In the genomic region with DNA sequence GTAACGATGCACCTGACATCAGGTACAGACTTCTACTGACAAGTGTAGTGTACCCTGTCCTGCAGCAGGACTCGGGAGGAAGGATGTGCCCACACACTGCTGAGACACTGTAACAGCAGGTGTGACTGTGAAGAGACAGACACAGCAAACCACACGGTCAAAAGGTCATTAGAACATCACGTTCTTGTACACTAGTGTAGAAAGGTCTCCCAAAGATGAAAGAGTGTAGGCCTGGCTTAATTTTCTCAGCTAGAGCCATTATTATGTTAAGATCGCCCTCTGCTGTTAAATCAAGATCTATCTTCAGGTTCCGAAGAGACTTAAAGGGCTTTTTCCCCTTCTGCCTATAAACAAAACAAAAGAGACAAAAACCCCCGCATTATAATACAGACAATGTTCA, we compare ENCODE assay signal across 10 mouse cellular contexts. TPM values are rescaled to one million over a fixed set of nuclear protein-coding genes. Genes with fewer than 3 reads are reported as not detected.
DNase-seq lines count a peak whose midpoint lies in the region; ATAC-seq and TF ChIP-seq lines count a peak whose summit lies in the region.
"Had no signal": no experiment of that assay in that cellular context is flagged by ENCODE, and none has a peak within 500 bp of the region (broad histone marks: within the 10 kb centered on the region; RNA-seq: fewer than 3 reads in every experiment).

No protein-coding gene starts in this region.

- H3K9ac ChIP-seq in heart, postnatal 0 days (replicated peaks; ENCODE audit: low read depth, low read length) = no peak overlapping the region
- H3K9ac ChIP-seq in embryonic facial prominence, embryonic 14.5 days (ENCODE audit: low read depth, low read length) = no peak overlapping the region
- no peak overlapping the region for H3K9ac ChIP-seq in stomach, embryonic 16.5 days (ENCODE audit: low read length)
- no peak overlapping the region for H3K9ac ChIP-seq in heart, embryonic 12.5 days
- H3K9ac ChIP-seq: heart, embryonic 15.5 days; limb, embryonic 12.5 days had no signal

- no peak overlapping the region for H3K4me3 ChIP-seq in heart, postnatal 0 days (ENCODE audit: low read depth, low read length)
- H3K4me3 ChIP-seq in embryonic facial prominence, embryonic 14.5 days (ENCODE audit: low read depth, low read length) = no peak overlapping the region
- H3K4me3 ChIP-seq in stomach, embryonic 16.5 days (replicated peaks; ENCODE audit: low read length) = no peak overlapping the region
- no peak overlapping the region for H3K4me3 ChIP-seq in heart, embryonic 12.5 days
- H3K4me3 ChIP-seq: heart, embryonic 15.5 days; limb, embryonic 12.5 days had no signal

- peak; percentile 47; the same call in 1 of the 2 replicates for ATAC-seq in heart, postnatal 0 days (ENCODE audit: insufficient read depth, low read depth)
- ATAC-seq in embryonic facial prominence, embryonic 14.5 days (ENCODE audit: low read depth) = no peak
- peak; percentile 56; the same call in 1 of the 2 replicates for ATAC-seq in stomach, embryonic 16.5 days (ENCODE audit: insufficient read depth, low FRiP score)
- no peak for ATAC-seq in heart, embryonic 12.5 days (ENCODE audit: insufficient number of reproducible peaks, low FRiP score)

- H3K27me3 ChIP-seq in heart, postnatal 0 days (ENCODE audit: control insufficient read depth, insufficient read depth, low read length) = no peaks in the 10 kb centered on the region
- no peaks in the 10 kb centered on the region for H3K27me3 ChIP-seq in embryonic facial prominence, embryonic 14.5 days (replicated peaks; ENCODE audit: control insufficient read depth, insufficient read depth, low read length)
- H3K27me3 ChIP-seq in stomach, embryonic 16.5 days (ENCODE audit: control insufficient read depth, insufficient read depth, low read length) = no peaks in the 10 kb centered on the region
- no peaks in the 10 kb centered on the region for H3K27me3 ChIP-seq in heart, embryonic 12.5 days (replicated peaks)
- H3K27me3 ChIP-seq: heart, embryonic 15.5 days; limb, embryonic 12.5 days had no signal

- H3K27ac ChIP-seq in heart, postnatal 0 days (ENCODE audit: low read depth) = no peak overlapping the region
- H3K27ac ChIP-seq in embryonic facial prominence, embryonic 14.5 days (replicated peaks; ENCODE audit: low read depth, low read length) = no peak overlapping the region
- no peak overlapping the region for H3K27ac ChIP-seq in stomach, embryonic 16.5 days (ENCODE audit: low read length)
- no peak overlapping the region for H3K27ac ChIP-seq in heart, embryonic 12.5 days (ENCODE audit: poor library complexity, severe bottlenecking)
- H3K27ac ChIP-seq: heart, embryonic 15.5 days; limb, embryonic 12.5 days had no signal

- peaks cover 26% of the 10 kb centered on the region for H3K36me3 ChIP-seq in heart, postnatal 0 days (replicated peaks; ENCODE audit: control insufficient read depth, insufficient read depth, low read length)
- peaks cover 22% of the 10 kb centered on the region; the same call in 1 of the 2 replicates for H3K36me3 ChIP-seq in embryonic facial prominence, embryonic 14.5 days (ENCODE audit: control insufficient read depth, insufficient read depth, low read length)
- H3K36me3 ChIP-seq in stomach, embryonic 16.5 days (ENCODE audit: control insufficient read depth, insufficient read depth, low read length) = no peaks in the 10 kb centered on the region
- H3K36me3 ChIP-seq in heart, embryonic 12.5 days = peaks cover 21% of the 10 kb centered on the region

- no peak for TF ChIP-seq EP300 in heart, postnatal 0 days (IDR thresholded peaks at IDR 0.05; ENCODE audit: low read depth)

- 42% methylated on average over 7 of the region's 7 CpGs for WGBS in heart, postnatal 0 days
- 43% methylated on average over 7 of the region's 7 CpGs for WGBS in embryonic facial prominence, embryonic 14.5 days
- WGBS in stomach, embryonic 16.5 days = 36% methylated on average over 7 of the region's 7 CpGs
- 45% methylated on average over 7 of the region's 7 CpGs for WGBS in heart, embryonic 12.5 days

- H3K4me2 ChIP-seq in heart, postnatal 0 days (ENCODE audit: low read depth, low read length) = no peak overlapping the region
- H3K4me2 ChIP-seq in embryonic facial prominence, embryonic 14.5 days (ENCODE audit: low read depth, low read length) = no peak overlapping the region
- no peak overlapping the region for H3K4me2 ChIP-seq in stomach, embryonic 16.5 days (ENCODE audit: low read depth, low read length)
- H3K4me2 ChIP-seq in heart, embryonic 12.5 days = no peak overlapping the region
- H3K4me2 ChIP-seq: heart, embryonic 15.5 days; limb, embryonic 12.5 days had no signal

- DNase-seq in heart, postnatal 0 days (ENCODE audit: low spot score) = peak; percentile 25
- no peak for DNase-seq in heart, postnatal 36 days
- DNase-seq in lung, postnatal 36 days = peak; percentile 48
- no peak for DNase-seq in lung, postnatal 10 days
- DNase-seq in embryonic facial prominence, embryonic 14.5 days (ENCODE audit: low spot score) = peak; percentile 70
- DNase-seq in thymus, postnatal 4 days = no peak

- no peaks in the 10 kb centered on the region; the same call in 1 of the 2 replicates for H3K4me1 ChIP-seq in heart, postnatal 0 days (ENCODE audit: control insufficient read depth, insufficient read depth)
- no peaks in the 10 kb centered on the region for H3K4me1 ChIP-seq in embryonic facial prominence, embryonic 14.5 days (ENCODE audit: control insufficient read depth, insufficient read depth, low read length)
- no peaks in the 10 kb centered on the region for H3K4me1 ChIP-seq in stomach, embryonic 16.5 days (ENCODE audit: control insufficient read depth, insufficient read depth, low read length)
- H3K4me1 ChIP-seq in heart, embryonic 12.5 days (replicated peaks) = peaks cover 11% of the 10 kb centered on the region; the same call in 1 of the 2 replicates
- H3K4me1 ChIP-seq: limb, embryonic 12.5 days had no signal

- H3K9me3 ChIP-seq in heart, postnatal 0 days (replicated peaks; ENCODE audit: control insufficient read depth, low read length) = no peaks in the 10 kb centered on the region
- no peaks in the 10 kb centered on the region for H3K9me3 ChIP-seq in embryonic facial prominence, embryonic 14.5 days (ENCODE audit: control insufficient read depth, low read length)
- no peaks in the 10 kb centered on the region for H3K9me3 ChIP-seq in stomach, embryonic 16.5 days (replicated peaks; ENCODE audit: control insufficient read depth, low read length)
- H3K9me3 ChIP-seq in heart, embryonic 12.5 days (replicated peaks) = peaks cover under 1% of the 10 kb centered on the region; the same call in 1 of the 2 replicates
- H3K9me3 ChIP-seq: heart, embryonic 15.5 days; limb, embryonic 12.5 days had no signal

- intact Hi-C loops in heart, postnatal 36 days (cut with DNase I) = loop anchor here (1.0 kb wide), 1 partner anchor 234 kb away; no protein-coding TSS in a partner anchor

- TF ChIP-seq CTCF in heart, postnatal 0 days (IDR thresholded peaks at IDR 0.05; ENCODE audit: low read depth) = peak; percentile 39

RNA-seq across cellular contexts. Expression of gene C9orf72, which starts 33.2 kb away (rescaled TPM):
- 31.8 and 32.2 TPM in 2 replicates for total RNA-seq in heart, postnatal 0 days (2014; rRNA removed; ENCODE audit: low replicate concordance)
- 21.8 and 21.9 TPM in 2 replicates for polyA plus RNA-seq in heart, postnatal 0 days (2015; fragmentation: Nextera tagmentation; extraction: Ambion mirVana)
- total RNA-seq in heart, postnatal 36 days (2021) = 10 to 100 TPM; 20.6 to 21.2 TPM
- 14.0 and 14.3 TPM in 2 replicates for polyA plus RNA-seq in embryonic facial prominence, embryonic 14.5 days (2014; fragmentation: Nextera tagmentation; extraction: Ambion mirVana)
- 12.9 and 14.3 TPM in 2 replicates for polyA plus RNA-seq in stomach, embryonic 16.5 days (2015; fragmentation: Nextera tagmentation; extraction: Ambion mirVana)
- 17.0 and 19.1 TPM in 2 replicates for polyA plus RNA-seq in heart, embryonic 12.5 days (2016; fragmentation: Nextera tagmentation; extraction: Ambion mirVana)

RNA-seq across cellular contexts. Expression of gene Mob3b, which starts 35.4 kb away (rescaled TPM):
- total RNA-seq in heart, postnatal 0 days (2014; rRNA removed; ENCODE audit: low replicate concordance) = 0.04 and 2.0 TPM in 2 replicates
- polyA plus RNA-seq in heart, postnatal 0 days (2015; fragmentation: Nextera tagmentation; extraction: Ambion mirVana) = 1.0 and 1.2 TPM in 2 replicates
- 1 to 10 TPM; 1.1 to 1.2 TPM for total RNA-seq in heart, postnatal 36 days (2021)
- polyA plus RNA-seq in embryonic facial prominence, embryonic 14.5 days (2014; fragmentation: Nextera tagmentation; extraction: Ambion mirVana) = 6.3 and 7.2 TPM in 2 replicates
- polyA plus RNA-seq in stomach, embryonic 16.5 days (2015; fragmentation: Nextera tagmentation; extraction: Ambion mirVana) = 24.3 and 26.8 TPM in 2 replicates
- 3.5 and 3.6 TPM in 2 replicates for polyA plus RNA-seq in heart, embryonic 12.5 days (2016; fragmentation: Nextera tagmentation; extraction: Ambion mirVana)

RNA-seq across cellular contexts. Expression of gene Ifnk, which starts 40.9 kb away (rescaled TPM):
- total RNA-seq in heart, postnatal 0 days (2014; rRNA removed; ENCODE audit: low replicate concordance) = not detected in 2 replicates
- not detected in 2 replicates for polyA plus RNA-seq in heart, postnatal 0 days (2015; fragmentation: Nextera tagmentation; extraction: Ambion mirVana)
- not detected for total RNA-seq in heart, postnatal 36 days (2021)
- polyA plus RNA-seq in embryonic facial prominence, embryonic 14.5 days (2014; fragmentation: Nextera tagmentation; extraction: Ambion mirVana) = not detected in 2 replicates
- 0.30 and 0.34 TPM in 2 replicates for polyA plus RNA-seq in stomach, embryonic 16.5 days (2015; fragmentation: Nextera tagmentation; extraction: Ambion mirVana)
- not detected in 2 replicates for polyA plus RNA-seq in heart, embryonic 12.5 days (2016; fragmentation: Nextera tagmentation; extraction: Ambion mirVana)
- polyA plus RNA-seq: heart, embryonic 15.5 days had no signal

Comparison
In these comparisons a context has a peak if more than half of its experiments do, and no peak if none do; other contexts are left out.
1. ATAC-seq: peak in heart, postnatal 0 days (single experiment) and stomach, embryonic 16.5 days (single experiment); none in embryonic facial prominence, embryonic 14.5 days (single experiment) and heart, embryonic 12.5 days (single experiment).
2. DNase-seq: peak in heart, postnatal 0 days (single experiment), lung, postnatal 36 days (single experiment) and embryonic facial prominence, embryonic 14.5 days (single experiment); none in heart, postnatal 36 days (0 of 2), lung, postnatal 10 days (single experiment) and thymus, postnatal 4 days (single experiment).